Mouse (Mus musculus) stomach, postnatal 0 days (tissue): ENCODE measurements around the gene Ppp2r5d. TPM values are rescaled to one million over a fixed set of nuclear protein-coding genes. Genes with fewer than 3 reads are reported as not detected.

Source experiments
- ATAC-seq: fragments of 200-750 bp; cut with Nextera tagmentation; 2 replicates; pipeline ENCODE4 v1.8.0; 2017; ENCODE audit not compliant: low FRiP score, low TSS enrichment
- DNase-seq: peaks from one replicate; pipeline ENCODE4 v3.0.0-alpha.2; 2016; ENCODE audit warnings: low spot score
- H3K27ac ChIP-seq: fragments of 300-500 bp; sonication (generic); replicated peaks from 2 replicates; pipeline ENCODE4 v1.5.1; 2014; ENCODE audit warnings: mild to moderate bottlenecking, control low read depth
- H3K27me3 ChIP-seq: fragments of 300-500 bp; sonication (generic); 2 replicates; pipeline ENCODE4 v1.6.1; 2014; ENCODE audit warnings: low read length; ENCODE audit not compliant: control insufficient read depth, insufficient read depth
- H3K36me3 ChIP-seq: fragments of 300-500 bp; sonication (generic); 2 replicates; pipeline ENCODE4 v1.6.1; 2014; ENCODE audit warnings: low read length, mixed read lengths; ENCODE audit not compliant: control insufficient read depth, insufficient read depth
- H3K4me1 ChIP-seq: fragments of 300-500 bp; sonication (generic); replicated peaks from 2 replicates; pipeline ENCODE4 v1.6.1; 2014; ENCODE audit warnings: antibody characterized with exemption; ENCODE audit not compliant: control insufficient read depth, insufficient read depth
- H3K4me2 ChIP-seq: fragments of 300-500 bp; sonication (generic); replicated peaks from 2 replicates; pipeline ENCODE4 v1.6.1; 2014; ENCODE audit warnings: low read depth, mild to moderate bottlenecking, control low read depth, moderate library complexity
- H3K4me3 ChIP-seq: fragments of 300-500 bp; sonication (generic); 2 replicates; pipeline ENCODE4 v1.5.1; 2014; ENCODE audit warnings: low read depth, low read length, control low read depth
- H3K9ac ChIP-seq: fragments of 300-500 bp; sonication (generic); 2 replicates; pipeline ENCODE4 v1.6.1; 2014; ENCODE audit warnings: mild to moderate bottlenecking, low read length, control low read depth, mixed read lengths
- H3K9me3 ChIP-seq: fragments of 300-500 bp; sonication (generic); 2 replicates; pipeline ENCODE4 v1.6.1; 2016; ENCODE audit warnings: low read length; ENCODE audit not compliant: control insufficient read depth
- CTCF ChIP-seq: IDR thresholded peaks from 2 replicates; pipeline ENCODE4 v1.5.1; 2016; ENCODE audit warnings: antibody characterized with exemption, low read depth, mild to moderate bottlenecking, moderate library complexity
- EP300 ChIP-seq: optimal IDR thresholded peaks from 2 replicates; pipeline ENCODE3; 2016; ENCODE audit warnings: antibody characterized with exemption
- WGBS: fragments of 180-500 bp; shearing (Covaris S2); extraction: QIAGEN DNeasy Blood & Tissue Kit; methylation state at CpG from one replicate; pipeline ENCODE4 v1.1.7; 2014; 5-methylcytosine and 5-hydroxymethylcytosine counted together
- polyA plus RNA-seq: library from polyadenylated mRNA; unstranded; fragments of >200 nt; fragmentation: Nextera tagmentation; extraction: Ambion mirVana; gene quantifications from 2 replicates; pipeline ENCODE4 v1.2.1, GENCODE M21; 2015

The Ppp2r5d gene
- polyA plus RNA-seq, 1 experiment from 2014 or later: 27.2 TPM

GRCm38 (mm10) chr17:46648436-46648835 is 56.5 kb downstream of the Ppp2r5d start:
- no peak overlapping the region for H3K27ac ChIP-seq
- peaks cover 3% of the 10 kb centered on the region for H3K4me1 ChIP-seq
- 93% methylated on average over 9 of the region's 9 CpGs for WGBS
- no peaks in the 10 kb centered on the region for H3K9me3 ChIP-seq
- no peak overlapping the region for H3K9ac ChIP-seq
- DNase-seq (no peak), ATAC-seq (no peak)
- no peak overlapping the region for H3K4me2 ChIP-seq
- no peak for TF ChIP-seq EP300
- no peak for TF ChIP-seq CTCF
- no peaks in the 10 kb centered on the region for H3K27me3 ChIP-seq
- no peak overlapping the region for H3K4me3 ChIP-seq
- H3K36me3 ChIP-seq: no peaks in the 10 kb centered on the region; the same call in 1 of the 2 replicates

- H3K9me3 ChIP-seq: no peaks in the 10 kb centered on the region
- TF ChIP-seq CTCF (no peak), EP300 (no peak)
- no peak overlapping the region for H3K4me3 ChIP-seq
- WGBS: 87% methylated on average over 7 of the region's 7 CpGs
- 0 out of 2 replicates have a peak, but pooled peaks cover 2% of the 10 kb centered on the region for H3K36me3 ChIP-seq
- H3K9ac ChIP-seq: no peak overlapping the region
- DNase-seq (no peak), ATAC-seq (no peak)
- no peaks in the 10 kb centered on the region for H3K27me3 ChIP-seq
- H3K4me1 ChIP-seq: peaks cover 3% of the 10 kb centered on the region
- H3K27ac ChIP-seq: no peak overlapping the region
- H3K4me2 ChIP-seq: no peak overlapping the region
Observed at GRCm38 (mm10) chr17:46647279-46647678, 57.6 kb downstream of the Ppp2r5d start.

GRCm38 (mm10) chr17:46646322-46646662 is 58.6 kb downstream of the Ppp2r5d start:
- peaks cover 7% of the 10 kb centered on the region; the same call in 1 of the 2 replicates for H3K36me3 ChIP-seq
- under 1% methylated on average over 19 of the region's 19 CpGs for WGBS

GRCm38 (mm10) chr17:46645561-46646321 is 59.2 kb downstream of the Ppp2r5d start, which contains the start of the genes Klc4 and Mrpl2:
Gene Klc4, minus strand, starts transcription at chr17:46646022.
Gene Mrpl2, plus strand, starts transcription at chr17:46646229.
- WGBS: under 1% methylated on average over 52 of the region's 53 CpGs

More at GRCm38 (mm10) chr17:46646322-46646662, 58.6 kb downstream of the Ppp2r5d start:
- Histone ChIP-seq H3K27ac (peak overlapping the region; percentile 73), H3K4me1 (no peaks in the 10 kb centered on the region), H3K9me3 (no peaks in the 10 kb centered on the region), H3K4me2 (peak overlapping the region; percentile 88), H3K9ac (peak overlapping the region; percentile 69), H3K27me3 (no peaks in the 10 kb centered on the region), H3K4me3 (peak overlapping the region; percentile 60)
- DNase-seq (no peak), ATAC-seq (no peak; the same call in 1 of the 2 replicates)
- peak; percentile 18; the same call in 1 of the 2 replicates for TF ChIP-seq CTCF
- TF ChIP-seq EP300: no peak

GRCm38 (mm10) chr17:46644916-46645475 is 59.9 kb downstream of the Ppp2r5d start:
- peak; percentile 82 for ATAC-seq
- DNase-seq: peak; percentile 90
- Histone ChIP-seq H3K4me3 (peak overlapping the region; percentile 60), H3K9ac (peak overlapping the region; percentile 74), H3K4me2 (peak overlapping the region; percentile 95), H3K9me3 (no peaks in the 10 kb centered on the region), H3K27me3 (no peaks in the 10 kb centered on the region), H3K27ac (peak overlapping the region; percentile 91), H3K4me1 (no peaks in the 10 kb centered on the region), H3K36me3 (peaks cover 15% of the 10 kb centered on the region; the same call in 1 of the 2 replicates)
- TF ChIP-seq CTCF (no peak), EP300 (no peak)
- WGBS: 4% methylated on average over 10 of the region's 11 CpGs

More at GRCm38 (mm10) chr17:46645561-46646321, 59.2 kb downstream of the Ppp2r5d start, which contains the start of the genes Klc4 and Mrpl2:
- Histone ChIP-seq H3K27me3 (no peaks in the 10 kb centered on the region), H3K4me1 (no peaks in the 10 kb centered on the region), H3K36me3 (peaks cover 9% of the 10 kb centered on the region; the same call in 1 of the 2 replicates), H3K9ac (peak within 1 kb of the TSS; percentile 74), H3K27ac (peak within 1 kb of the TSS; percentile 91), H3K4me2 (peak within 1 kb of the TSS; percentile 95), H3K9me3 (no peaks in the 10 kb centered on the region), H3K4me3 (peak within 1 kb of the TSS; percentile 60)
- ATAC-seq (peak; percentile 79), DNase-seq (peak; percentile 100)
- no peak for TF ChIP-seq EP300
- TF ChIP-seq CTCF: 0 out of 2 replicates have a peak, but pooled peaks have one; percentile 24
